Mouse (Mus musculus): Measurements from ENCODE around the gene Kdelr3.

Gene Kdelr3

DNA sequence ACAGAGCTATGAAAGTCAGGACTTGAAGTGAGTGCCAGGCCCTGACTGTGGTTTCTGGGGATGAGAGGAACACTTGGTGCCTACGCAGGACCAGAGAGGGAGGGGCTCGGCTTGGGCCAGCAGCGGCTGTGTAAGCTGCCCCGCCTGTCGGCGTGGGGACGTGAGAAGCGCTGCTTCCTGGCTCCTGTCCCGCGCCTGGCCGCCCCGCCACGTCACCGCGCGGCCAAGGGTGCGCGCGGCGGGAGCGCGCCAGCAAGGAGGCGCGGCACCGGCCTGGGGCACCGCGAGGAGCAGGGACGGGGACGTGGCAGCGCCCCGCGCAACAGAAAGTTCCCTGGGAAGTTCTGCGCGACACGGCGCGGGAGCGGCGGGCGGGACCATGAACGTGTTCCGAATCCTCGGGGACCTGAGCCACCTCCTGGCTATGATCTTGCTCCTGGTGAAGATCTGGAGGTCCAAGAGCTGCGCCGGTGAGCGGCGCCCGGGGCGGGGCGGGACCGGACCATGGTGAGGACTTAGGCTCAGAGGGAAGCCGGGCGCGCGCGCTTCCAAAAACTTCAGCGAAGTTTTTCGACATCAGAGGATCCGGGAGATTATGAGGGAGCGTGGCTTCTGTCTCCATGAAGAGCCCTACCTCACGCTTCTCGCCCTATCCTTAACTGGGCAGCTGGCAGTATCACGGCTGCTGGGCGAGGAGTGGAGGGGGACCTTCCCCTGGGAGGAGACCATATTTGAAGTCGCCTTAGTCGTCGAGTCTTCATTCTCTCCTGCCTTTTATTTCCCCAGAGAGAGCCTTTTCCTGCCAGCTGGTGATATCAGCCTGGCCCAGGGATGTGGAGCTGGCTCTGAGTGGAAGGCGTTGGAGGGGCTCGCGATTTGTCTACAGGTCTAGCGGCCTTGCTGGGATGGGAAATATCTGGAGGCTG is at the start of gene Kdelr3:
TSS of gene Kdelr3 (plus strand) at position 241 of the 926 bp plus-strand sequence.
- peak; percentile 46 for DNase-seq (ENCODE audit: low read depth, low spot score)

DNA sequence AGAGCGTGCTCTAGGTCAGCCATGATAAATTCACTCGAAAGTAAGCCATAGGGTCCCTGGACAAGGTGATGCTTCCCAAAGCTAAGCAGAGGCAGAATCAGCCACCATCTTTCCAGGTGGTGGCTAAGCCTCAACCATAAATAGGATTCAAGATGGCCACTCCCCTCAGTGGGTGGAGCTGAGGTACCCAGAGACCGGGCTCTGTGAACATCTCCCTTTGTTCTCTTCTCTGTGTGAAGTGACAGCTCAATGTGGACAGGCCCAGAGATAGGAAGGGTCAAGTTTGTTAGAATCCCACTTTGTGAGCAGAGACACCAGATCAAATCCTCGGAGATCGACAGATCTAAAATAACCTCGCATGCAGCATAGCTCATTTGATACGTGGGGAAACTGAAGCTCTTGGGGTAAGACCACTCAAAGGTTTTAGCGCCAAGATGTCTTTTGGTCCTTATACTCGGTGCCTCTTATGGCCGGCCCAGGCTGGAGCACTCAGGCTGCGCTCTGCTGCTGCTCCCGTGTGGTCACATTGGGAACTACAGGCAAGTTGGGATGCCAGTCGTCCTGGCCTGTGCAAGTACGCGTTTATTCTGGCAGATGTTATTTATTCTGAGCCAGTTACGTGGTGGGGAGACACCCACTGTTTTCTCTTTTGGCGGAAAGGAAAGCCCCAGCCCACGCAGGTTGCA is 49.5 kb upstream of the Kdelr3 start:
- peak; percentile 80 for DNase-seq (ENCODE audit: low read depth, low spot score)

DNA sequence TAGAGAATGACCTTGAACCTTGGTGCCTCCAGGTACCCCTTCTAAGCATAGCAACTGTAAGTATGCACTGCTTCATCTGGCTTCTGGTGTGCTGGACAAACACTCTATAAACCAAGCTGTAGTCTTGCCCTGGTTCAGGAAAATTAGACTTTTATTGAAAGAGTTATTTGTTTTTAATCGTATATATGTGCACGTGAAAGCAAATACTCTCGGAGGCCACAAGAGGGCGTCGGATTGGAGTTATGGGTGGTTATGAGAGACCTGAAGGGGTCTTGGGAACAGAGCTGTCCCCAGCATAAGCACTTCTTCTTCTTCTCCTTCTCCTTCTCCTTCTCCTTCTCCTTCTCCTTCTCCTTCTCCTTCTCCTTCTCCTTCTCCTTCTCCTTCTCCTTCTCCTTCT is 46.6 kb upstream of the Kdelr3 start:
- no peak for DNase-seq (ENCODE audit: low read depth, low spot score)

DNA sequence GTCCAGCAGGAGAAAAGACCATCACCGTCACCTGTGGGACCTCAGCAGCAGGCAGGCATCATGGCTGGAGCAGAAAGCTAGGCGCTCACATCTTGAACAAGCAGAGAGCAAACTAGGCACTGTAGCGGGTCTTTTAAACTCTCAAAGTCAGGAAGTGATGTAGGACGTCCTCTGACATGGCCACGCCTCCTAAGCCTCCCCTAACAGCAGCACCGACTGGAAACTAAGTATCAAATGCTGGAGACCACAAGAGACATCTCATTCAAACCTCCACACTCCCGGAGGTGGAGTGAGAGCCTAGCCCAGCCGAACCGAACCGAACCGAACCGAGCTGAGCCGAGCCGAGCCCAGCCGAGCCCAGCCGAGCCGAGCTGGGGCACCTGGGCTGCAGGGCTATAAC is 45.6 kb upstream of the Kdelr3 start:
- DNase-seq (ENCODE audit: low read depth, low spot score), result no peak

DNA sequence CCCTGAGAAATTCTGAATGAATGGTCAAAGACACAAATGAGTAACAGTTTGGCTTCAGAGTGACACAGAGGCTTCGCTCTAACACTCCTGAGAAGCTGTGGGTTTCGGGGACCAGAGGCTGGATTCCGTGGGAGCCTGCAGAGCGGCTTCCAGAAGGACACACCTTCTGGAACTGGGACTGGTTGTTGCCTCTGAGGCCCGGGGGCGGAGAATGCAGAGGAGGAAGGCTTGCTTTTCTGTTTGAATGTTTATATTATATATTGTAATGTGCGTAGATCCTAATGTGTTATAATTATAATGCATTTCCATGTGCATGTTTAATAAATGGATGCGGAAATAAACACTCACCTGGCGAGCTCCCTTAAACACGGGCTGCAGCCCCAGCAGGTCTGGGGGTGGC is 45.1 kb upstream of the Kdelr3 start:
- no peak for DNase-seq (ENCODE audit: low read depth, low spot score)

DNA sequence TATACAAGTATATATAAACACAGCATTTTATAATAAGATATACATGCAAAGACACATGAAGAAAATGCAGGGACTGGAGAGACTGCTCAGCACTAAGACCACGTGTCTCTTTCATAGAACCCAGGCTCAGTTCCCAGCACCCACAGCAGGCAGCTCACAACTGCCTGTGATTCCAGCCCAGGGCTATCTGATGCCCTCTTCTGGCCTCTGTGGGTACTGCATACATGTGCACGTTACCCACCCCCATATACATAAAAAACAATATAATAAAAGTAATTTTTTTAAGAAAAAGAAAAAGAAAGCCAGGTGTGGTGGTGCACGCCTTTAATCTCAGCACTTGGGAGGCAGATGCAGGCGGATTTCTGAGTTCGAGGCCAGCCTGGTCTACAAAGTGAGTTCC is 43.2 kb upstream of the Kdelr3 start:
- no peak for DNase-seq (ENCODE audit: low read depth, low spot score)

DNA sequence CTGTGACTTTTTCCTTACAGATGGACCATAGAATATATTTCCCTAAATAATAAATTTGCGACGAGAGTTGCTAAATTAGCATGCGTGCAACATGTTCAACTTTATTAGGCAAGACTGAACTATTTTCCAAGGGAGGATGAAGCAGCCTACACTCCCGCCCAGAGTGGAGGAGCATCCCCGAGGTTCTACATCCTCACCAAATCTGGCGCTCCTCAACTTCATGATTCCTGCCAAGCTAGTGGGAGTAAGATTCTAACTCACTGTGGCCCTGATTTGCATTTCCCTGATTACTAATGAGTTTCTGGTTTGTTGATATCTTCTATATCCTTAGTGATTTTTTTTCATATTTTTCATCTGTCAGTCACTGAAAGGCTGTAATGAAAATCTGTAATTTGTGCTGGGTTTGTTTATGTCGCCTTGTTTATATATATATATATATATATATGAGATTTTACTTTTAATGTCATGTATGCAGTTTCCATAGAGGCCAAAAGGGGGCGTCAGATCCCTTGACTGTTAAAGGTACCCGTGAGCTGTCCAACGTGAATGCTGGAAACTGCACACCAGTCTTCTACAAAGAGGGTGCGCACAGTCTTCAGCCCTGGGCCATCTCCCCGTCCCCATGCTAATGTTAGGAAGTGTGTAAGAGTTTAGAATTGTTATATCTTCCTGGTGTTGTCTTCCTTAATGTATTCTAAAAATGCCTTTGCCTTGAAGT is 42.4 kb upstream of the Kdelr3 start:
- no peak for DNase-seq (ENCODE audit: low read depth, low spot score)

DNA sequence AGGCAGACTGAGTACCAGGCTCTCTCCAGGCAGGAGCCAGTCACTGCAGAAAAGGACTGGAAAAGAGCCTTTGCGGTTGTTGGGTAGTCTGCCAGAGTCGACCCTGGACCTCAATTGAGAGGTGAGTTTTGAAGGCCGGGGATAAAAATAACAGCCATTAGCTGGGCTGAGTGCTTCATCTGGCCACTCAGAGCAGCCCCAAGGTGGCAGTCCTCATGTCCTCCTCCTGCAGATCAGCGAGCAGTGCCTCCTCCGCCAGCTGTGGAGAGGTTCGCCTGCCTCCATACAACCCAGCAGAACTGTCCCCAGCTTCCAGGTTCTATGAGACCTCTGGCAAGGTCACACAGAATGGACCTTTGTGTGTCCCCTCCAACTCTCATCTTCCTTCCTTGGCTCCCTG is 39.0 kb upstream of the Kdelr3 start:
- DNase-seq (ENCODE audit: low read depth, low spot score), result no peak

DNA sequence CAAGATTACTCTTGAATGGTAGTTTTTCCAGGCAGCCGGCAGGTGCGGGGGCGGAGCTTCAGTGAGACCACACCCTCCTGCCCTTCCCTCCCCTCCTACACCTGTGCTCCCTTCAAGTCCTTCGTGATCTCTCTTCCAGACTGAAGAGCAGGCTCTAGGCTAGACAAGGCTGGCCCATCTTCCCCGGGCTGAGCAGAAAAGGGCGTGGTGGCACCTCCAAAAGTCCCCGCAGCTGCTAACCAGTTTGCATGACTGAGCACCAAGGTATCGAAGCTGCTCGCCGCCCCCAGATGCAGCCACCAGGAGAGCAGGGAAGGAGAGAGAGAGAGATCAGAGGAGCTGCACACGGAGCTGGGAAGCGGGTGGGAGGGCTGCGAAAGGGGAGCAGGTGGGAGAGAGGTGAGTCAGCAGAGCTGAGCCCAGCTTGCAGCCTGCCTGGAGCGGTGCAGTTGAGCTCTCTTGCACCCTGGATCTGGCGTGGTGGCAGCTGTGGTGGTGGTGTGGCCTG is 35.0 kb upstream of the Kdelr3 start:
- DNase-seq (ENCODE audit: low read depth, low spot score), result no peak

DNA sequence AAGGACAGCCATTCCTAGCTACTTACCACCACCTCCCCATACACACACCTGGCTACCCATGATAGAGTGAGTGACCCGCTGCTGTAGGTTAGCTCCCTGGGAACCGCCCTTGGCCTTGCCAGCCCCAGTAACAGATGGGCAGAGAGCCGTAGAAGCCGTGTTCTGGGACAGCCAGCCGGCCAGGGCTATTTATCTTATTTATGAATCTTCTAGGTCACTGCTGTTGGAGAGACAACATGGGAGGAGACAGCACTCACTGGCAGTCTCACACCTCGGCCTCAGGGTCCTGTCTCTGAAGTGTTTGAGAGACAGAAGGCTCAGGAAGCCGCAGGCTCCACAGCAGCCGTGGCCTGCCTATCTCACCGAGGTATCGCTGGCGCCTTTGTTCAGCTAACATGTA is 26.7 kb upstream of the Kdelr3 start:
- DNase-seq (ENCODE audit: low read depth, low spot score), result no peak

DNA sequence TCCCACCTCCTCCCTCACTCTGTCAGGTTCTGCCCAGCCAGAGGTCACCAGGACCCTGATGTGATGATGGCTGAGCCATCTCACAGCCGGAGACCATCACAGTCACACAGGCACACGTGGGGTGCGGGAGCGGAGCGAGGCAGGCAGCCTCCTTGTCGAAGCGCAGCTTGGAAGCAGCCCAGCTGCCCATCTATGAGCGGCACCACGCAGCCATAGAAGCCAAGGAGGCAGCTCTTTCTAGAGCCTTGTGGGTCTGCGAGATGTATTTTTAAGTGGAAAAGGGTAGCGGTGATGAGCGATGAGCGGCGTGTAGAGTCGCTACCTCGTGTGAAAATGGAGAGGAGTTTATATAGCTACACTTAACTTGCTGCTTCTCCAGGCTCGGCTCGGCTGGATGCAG is 22.7 kb upstream of the Kdelr3 start:
- no peak for DNase-seq (ENCODE audit: low read depth, low spot score)

DNA sequence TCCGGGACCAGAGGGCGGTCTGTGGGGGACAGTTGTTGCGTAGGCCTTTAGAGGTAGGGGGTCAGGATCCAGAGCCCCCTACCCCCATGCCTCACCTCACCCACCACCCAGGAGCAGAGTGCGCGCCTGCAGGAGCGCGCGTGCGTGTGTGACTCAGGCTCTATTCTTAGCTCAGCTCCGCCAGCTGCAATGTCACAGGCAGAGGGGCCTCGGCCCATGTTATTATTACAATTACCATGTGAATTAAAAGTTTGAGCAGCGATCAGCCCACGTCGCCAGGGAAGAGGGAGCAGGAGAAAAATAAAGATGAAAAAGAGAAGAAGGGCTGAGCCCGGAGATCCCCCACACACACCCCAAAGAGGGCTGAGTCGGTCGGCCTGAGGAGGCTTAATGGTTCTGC is 16.1 kb upstream of the Kdelr3 start:
- no peak for DNase-seq (ENCODE audit: low read depth, low spot score)

DNA sequence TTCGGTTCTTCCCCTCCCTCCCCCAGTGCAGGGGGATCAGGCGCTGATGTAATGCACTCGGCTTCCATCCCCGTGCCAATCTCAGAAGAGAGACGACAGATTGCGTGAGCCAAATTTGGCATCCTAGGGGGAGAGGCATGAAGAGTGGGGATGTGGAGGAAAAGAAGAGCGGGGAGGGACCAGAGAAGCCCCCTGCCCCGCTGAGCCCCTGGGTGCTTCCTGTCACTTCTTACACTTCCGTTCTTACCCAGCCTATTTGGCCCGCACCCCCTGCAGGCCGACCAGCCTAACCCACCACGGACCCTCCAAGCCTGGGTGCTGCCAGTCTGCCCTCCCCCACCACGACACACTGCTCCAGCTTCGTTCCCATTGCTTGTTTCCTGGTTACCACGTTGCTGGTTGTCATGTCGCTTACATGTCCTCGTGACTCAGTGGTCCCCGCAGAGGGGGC is 13.3 kb upstream of the Kdelr3 start:
- no peak for DNase-seq (ENCODE audit: low read depth, low spot score)

DNA sequence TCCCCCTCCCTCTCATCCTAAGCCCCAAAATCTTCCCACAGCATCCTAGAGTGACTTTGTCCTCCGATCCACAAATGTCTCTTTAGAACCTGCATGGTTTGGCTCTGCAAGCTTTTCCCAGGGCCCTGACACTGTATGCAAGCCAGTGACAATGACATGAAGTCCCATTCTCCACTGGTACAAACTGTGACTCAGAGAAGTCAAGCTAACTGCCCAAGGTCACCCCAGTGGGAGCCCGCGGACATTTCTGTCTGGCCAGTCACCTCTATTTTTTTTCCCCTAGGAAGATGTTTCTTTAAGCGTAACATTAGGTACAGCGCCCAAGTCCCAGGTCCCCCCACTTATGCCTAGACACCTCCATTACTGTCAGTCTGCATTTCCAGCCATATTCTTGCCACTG is 12.8 kb upstream of the Kdelr3 start:
- no peak for DNase-seq (ENCODE audit: low read depth, low spot score)

DNA sequence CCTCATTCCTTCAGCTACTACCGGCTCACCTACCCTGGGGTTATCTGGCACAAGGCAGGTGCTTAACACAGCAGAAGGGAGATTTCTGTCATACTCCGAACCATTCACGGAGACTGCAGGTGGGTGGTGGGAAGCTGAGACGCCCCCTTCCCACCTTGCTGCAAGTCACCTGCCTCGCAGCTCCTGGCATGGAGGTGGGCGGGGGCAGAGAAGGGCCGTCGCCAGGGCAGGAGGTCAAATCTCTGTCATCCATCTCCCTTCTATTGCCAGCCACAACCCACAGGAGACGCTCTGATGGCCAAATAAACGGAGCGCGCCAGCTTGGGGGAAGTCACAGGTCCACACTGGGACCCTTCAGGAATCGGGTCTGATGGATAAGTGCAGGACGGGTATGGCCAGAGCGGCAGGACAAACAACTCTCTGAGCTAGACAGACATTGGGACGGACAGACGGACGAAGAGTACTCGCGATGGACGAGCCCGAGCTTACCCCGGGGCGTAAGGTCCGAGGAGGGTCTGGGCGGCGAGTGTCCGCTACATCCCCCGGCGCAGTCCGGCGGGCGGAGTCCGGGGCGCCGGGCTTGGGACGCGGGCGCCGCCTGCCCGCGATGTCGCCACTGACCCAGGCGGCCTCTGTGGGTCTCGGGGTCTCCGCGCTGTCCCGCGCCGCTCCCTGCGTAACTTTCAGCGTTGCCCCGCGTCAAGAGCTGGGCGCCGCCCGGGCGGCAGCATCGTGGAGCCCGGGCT is 11.3 kb upstream of the Kdelr3 start, which contains the start of gene Kcnj4:
TSS of gene Kcnj4 (minus strand) at position 535 of the 746 bp plus-strand sequence.
- DNase-seq (ENCODE audit: low read depth, low spot score), result no peak

DNA sequence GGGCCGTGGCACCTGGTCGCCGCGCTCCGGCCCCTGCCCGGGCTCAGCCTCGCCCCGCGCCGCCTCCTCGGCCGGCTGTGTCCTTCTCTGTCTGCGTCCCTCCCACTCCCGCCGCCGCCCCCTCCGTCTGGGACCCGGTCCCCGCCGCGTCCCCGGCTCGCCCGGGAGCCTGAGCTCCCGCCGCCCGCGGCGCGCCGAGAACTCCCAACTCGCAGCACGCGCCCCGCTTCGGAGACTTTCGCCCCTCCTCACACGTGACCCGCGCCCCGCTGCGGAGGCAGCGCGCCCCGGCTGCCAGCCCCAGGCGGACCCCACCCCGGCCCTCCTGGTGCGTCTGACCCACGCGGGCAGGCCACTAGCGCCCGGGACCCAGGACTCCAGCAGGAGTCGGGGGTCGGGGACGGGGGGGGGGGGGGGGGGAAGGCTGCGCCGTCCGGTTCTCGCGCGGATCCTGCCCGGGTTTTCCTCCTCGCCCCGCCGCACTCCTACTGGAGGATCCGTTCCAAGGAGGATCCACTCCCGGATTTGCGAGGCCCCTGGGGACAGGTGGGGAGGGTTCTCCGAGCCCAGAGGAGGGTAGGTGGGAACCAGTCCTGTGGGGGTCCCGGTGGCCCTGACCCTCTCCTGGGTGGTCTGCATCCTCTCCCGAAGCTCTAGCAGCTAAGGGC is 10.5 kb upstream of the Kdelr3 start:
- peak; percentile 50 for DNase-seq (ENCODE audit: low read depth, low spot score)

DNA sequence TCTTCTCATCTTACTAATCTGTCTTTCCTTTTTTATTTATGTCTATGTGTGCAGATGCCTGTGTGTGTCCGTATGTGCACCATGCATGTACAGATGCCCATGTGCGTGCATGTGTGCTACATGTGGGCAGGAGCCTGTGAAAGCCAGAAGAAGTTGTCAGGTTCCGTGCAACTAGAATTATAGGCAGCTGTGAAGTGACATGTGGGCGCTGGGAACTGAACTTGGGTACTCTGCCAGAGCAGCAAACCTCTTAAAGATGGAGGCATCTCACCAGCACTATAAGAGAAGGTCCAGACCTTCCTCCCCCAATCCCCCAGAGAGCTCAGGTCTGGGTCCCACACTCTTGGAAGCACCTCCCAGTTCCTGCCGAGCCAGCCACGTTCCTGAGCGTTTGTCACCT is 9.8 kb upstream of the Kdelr3 start:
- DNase-seq (ENCODE audit: low read depth, low spot score), result no peak

DNA sequence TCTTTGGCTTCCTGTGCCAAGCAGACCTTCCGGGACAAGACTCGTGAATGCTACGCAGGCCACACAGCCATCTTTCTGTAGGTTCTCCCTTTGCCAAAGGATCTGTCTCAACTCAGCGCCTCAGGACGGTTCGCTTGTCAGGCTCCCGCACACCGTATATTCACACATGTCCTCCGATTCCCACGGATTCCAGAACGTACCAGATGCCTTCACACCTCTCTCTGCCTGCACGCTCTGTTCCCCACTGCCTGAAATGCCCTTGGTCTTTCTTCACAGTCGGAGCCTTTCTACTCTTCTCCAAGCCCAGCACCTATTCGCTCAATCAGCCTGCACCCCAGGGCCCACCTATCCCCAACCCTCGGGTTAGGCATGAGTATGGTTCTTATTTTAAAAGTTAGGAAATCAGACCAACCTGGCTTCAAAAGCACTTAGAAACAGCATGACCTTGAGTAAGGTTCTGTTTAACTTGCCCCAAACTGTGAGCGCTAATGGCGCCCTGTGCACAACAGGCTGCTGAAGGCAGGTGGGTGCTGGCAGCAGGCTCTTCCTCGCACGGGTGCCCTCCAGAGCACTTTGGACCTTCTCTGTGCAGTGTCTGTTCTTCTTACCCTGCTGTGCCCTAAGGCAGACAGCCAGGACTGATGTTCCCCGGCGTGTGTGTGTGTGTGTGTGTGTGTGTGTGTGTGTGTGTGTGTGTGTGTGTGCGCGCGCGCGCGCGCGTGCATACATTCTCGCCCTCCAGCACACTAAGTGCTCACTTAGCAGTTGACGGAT is 9.0 kb upstream of the Kdelr3 start:
- DNase-seq (ENCODE audit: low read depth, low spot score), result no peak

DNA sequence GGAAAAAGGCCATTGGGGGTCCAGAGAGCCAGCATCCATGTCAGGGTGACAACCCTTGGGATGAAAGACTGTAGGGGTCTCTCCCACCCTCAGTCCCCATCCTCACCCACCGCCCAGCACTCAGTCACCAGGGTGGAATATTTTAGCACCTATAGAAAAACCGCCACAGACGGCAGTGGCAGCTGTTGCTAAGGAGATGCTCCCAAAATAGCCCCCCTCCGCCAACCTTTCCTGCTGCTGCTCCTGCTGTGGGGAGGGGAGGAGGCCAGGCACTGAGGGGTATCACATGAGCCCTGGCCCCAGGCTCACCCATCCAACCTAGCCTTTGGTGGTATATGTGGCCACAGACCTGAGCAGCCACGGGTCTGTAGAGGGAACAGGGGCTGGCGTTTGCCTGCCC is 6.2 kb upstream of the Kdelr3 start:
- DNase-seq (ENCODE audit: low read depth, low spot score), result no peak

DNA sequence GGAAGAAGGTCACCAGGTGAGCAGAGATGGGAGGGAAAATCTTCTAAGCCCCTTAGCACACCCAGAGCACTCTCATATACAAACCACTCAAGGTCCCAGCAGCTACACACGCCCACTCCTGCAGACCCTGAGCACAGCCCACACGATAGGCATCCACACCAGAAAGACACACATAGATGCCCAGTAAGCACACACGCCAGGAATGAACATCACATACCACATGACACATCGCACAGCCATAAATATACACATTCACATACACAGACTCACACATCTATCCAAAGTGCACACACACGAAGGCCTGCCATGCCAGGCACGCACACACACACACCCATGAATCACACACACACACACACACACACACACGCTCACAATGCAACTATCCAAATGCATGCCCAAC is 5.8 kb upstream of the Kdelr3 start:
- no peak for DNase-seq (ENCODE audit: low read depth, low spot score)
